Mouse (Mus musculus) CH12.LX (cell line): ENCODE results near the gene Ttc41. TPM values are rescaled to one million over a fixed set of nuclear protein-coding genes. Genes with fewer than 3 reads are reported as not detected.
A peak's percentile ranks its signal among the peaks of the same experiment; 100 is the strongest.

Experiments
- DNase-seq: peaks from one replicate; pipeline ENCODE4 v3.0.0-alpha.2; 2013; ENCODE audit errors: extremely low read depth
- H3K27ac ChIP-seq: 2 replicates; pipeline ENCODE4 v1.5.1; 2012; ENCODE audit warnings: low read depth, mild to moderate bottlenecking, control low read depth, moderate library complexity; ENCODE audit not compliant: insufficient read depth
- H3K27me3 ChIP-seq: replicated peaks from 2 replicates; pipeline ENCODE3; 2012; ENCODE audit warnings: inconsistent platforms
- H3K36me3 ChIP-seq, 2 experiments: replicated peaks in 1 of 2; 2 replicates each; pipeline versions ENCODE3 to v1.6.1; 2012; ENCODE audit warnings: inconsistent platforms in 1 of 2, low read length in 1 of 2, mild to moderate bottlenecking in 1 of 2, mixed read lengths in 1 of 2, moderate library complexity in 1 of 2; ENCODE audit not compliant: control insufficient read depth in 1 of 2, insufficient read depth in 1 of 2
- H3K4me1 ChIP-seq, 2 experiments: 2 replicates each; pipeline ENCODE4 v1.6.1; 2012; ENCODE audit warnings: inconsistent platforms in 1 of 2, moderate library complexity in 1 of 2; ENCODE audit not compliant: insufficient read depth in 2 of 2, control insufficient read depth in 1 of 2
- H3K4me2 ChIP-seq: 2 replicates; pipeline ENCODE4 v1.6.1; 2012; ENCODE audit warnings: low read depth, mild to moderate bottlenecking, control low read depth; ENCODE audit not compliant: poor library complexity, insufficient read depth, severe bottlenecking
- H3K4me3 ChIP-seq, 3 experiments: fragments of 150-350 bp in 1 of 3; sonication (generic) in 1 of 3; replicated peaks in 1 of 3; 2 replicates each; pipeline versions ENCODE3 to v1.5.1; 2011 to 2012; ENCODE audit warnings: low read depth in 2 of 3, low read length in 2 of 3, mild to moderate bottlenecking in 2 of 3, moderate library complexity in 2 of 3, control low read depth in 1 of 3, improper control_type of control experiment in 1 of 3, inconsistent platforms in 1 of 3, mixed read lengths in 1 of 3; ENCODE audit not compliant: poor library complexity in 1 of 3
- H3K79me2 ChIP-seq: replicated peaks from 2 replicates; pipeline ENCODE4 v1.6.1; 2012; ENCODE audit warnings: mild to moderate bottlenecking, moderate library complexity; ENCODE audit not compliant: control insufficient read depth, poor library complexity, insufficient read depth, severe bottlenecking; ENCODE audit errors: extremely low read depth
- H3K9ac ChIP-seq: 2 replicates; pipeline ENCODE4 v1.6.1; 2012; ENCODE audit warnings: low read depth, mild to moderate bottlenecking, control low read depth, moderate library complexity; ENCODE audit not compliant: insufficient read depth
- H3K9me3 ChIP-seq: replicated peaks from 2 replicates; pipeline ENCODE3; 2012; ENCODE audit warnings: low read length, inconsistent platforms, mixed read lengths
- BHLHE40 ChIP-seq: IDR thresholded peaks from 2 replicates; pipeline ENCODE4 v1.6.1; 2011; ENCODE audit warnings: mild to moderate bottlenecking, low read depth, low read length, improper control_type of control experiment
- CHD1 ChIP-seq: IDR thresholded peaks from 2 replicates; pipeline ENCODE4 v1.6.1; 2012; ENCODE audit warnings: low read depth, low read length, improper control_type of control experiment, inconsistent platforms
- CHD2 ChIP-seq: IDR thresholded peaks from 2 replicates; pipeline ENCODE4 v1.6.1; 2011; ENCODE audit warnings: low read length, improper control_type of control experiment
- CTCF ChIP-seq, 2 experiments: IDR thresholded peaks in 1 of 2; conservative IDR thresholded peaks in 1 of 2; 2 replicates each; pipeline ENCODE4 v1.5.1; 2011 to 2012; ENCODE audit warnings: low read depth in 2 of 2, low read length in 2 of 2, improper control_type of control experiment in 1 of 2, inconsistent platforms in 1 of 2, mild to moderate bottlenecking in 1 of 2, moderate library complexity in 1 of 2
- E2F4 ChIP-seq: IDR thresholded peaks from 2 replicates; pipeline ENCODE4 v1.6.1; 2011; ENCODE audit warnings: low read depth, low read length, improper control_type of control experiment; ENCODE audit not compliant: insufficient replicate concordance
- ELF1 ChIP-seq: IDR thresholded peaks from 2 replicates; pipeline ENCODE4 v1.6.1; 2014; ENCODE audit warnings: low read depth, mild to moderate bottlenecking, inconsistent platforms, low read length, improper control_type of control experiment
- EP300 ChIP-seq: IDR thresholded peaks from 2 replicates; pipeline ENCODE4 v1.6.1; 2011; ENCODE audit warnings: low read length, improper control_type of control experiment
- ETS1 ChIP-seq: conservative IDR thresholded peaks from 2 replicates; pipeline ENCODE4 v1.6.1; 2012; ENCODE audit warnings: low read depth, mild to moderate bottlenecking, inconsistent platforms, low read length, improper control_type of control experiment, moderate library complexity
- GABPA ChIP-seq: IDR thresholded peaks from 2 replicates; pipeline ENCODE4 v1.6.1; 2012; ENCODE audit warnings: low read depth, low read length, improper control_type of control experiment, inconsistent platforms; ENCODE audit not compliant: insufficient replicate concordance
- HCFC1 ChIP-seq: IDR thresholded peaks from 2 replicates; pipeline ENCODE4 v1.6.1; 2012; ENCODE audit warnings: low read depth, mild to moderate bottlenecking, inconsistent platforms, low read length, improper control_type of control experiment
- IRF4 ChIP-seq: IDR thresholded peaks from 2 replicates; pipeline ENCODE4 v1.6.1; 2014; ENCODE audit warnings: low read depth, mild to moderate bottlenecking, inconsistent platforms, low read length, improper control_type of control experiment
- JUN ChIP-seq: IDR thresholded peaks from 2 replicates; pipeline ENCODE4 v1.6.1; 2011; ENCODE audit warnings: low read depth, mild to moderate bottlenecking, low read length, improper control_type of control experiment, moderate library complexity; ENCODE audit not compliant: insufficient read depth
- JUND ChIP-seq: conservative IDR thresholded peaks from 2 replicates; pipeline ENCODE4 v1.6.1; 2011; ENCODE audit warnings: low read depth, low read length, improper control_type of control experiment
- KAT2A ChIP-seq: IDR thresholded peaks from 2 replicates; pipeline ENCODE4 v1.6.1; 2012; ENCODE audit warnings: low read length, improper control_type of control experiment, inconsistent platforms; ENCODE audit not compliant: insufficient replicate concordance
- MAFK ChIP-seq: IDR thresholded peaks from 2 replicates; pipeline ENCODE4 v1.6.1; 2011; ENCODE audit warnings: low read length, improper control_type of control experiment; ENCODE audit not compliant: insufficient replicate concordance
- MAZ ChIP-seq: IDR thresholded peaks from 2 replicates; pipeline ENCODE4 v1.6.1; 2012; ENCODE audit warnings: low read depth, mild to moderate bottlenecking, inconsistent platforms, low read length, improper control_type of control experiment, moderate library complexity
- MEF2A ChIP-seq: IDR thresholded peaks from 2 replicates; pipeline ENCODE4 v1.6.1; 2014; ENCODE audit warnings: low read depth, mild to moderate bottlenecking, inconsistent platforms, low read length, improper control_type of control experiment, borderline replicate concordance
- MXI1 ChIP-seq: IDR thresholded peaks from 2 replicates; pipeline ENCODE4 v1.6.1; 2011; ENCODE audit warnings: mild to moderate bottlenecking, low read depth, low read length, improper control_type of control experiment
- MYC ChIP-seq: IDR thresholded peaks from 2 replicates; pipeline ENCODE4 v1.6.1; 2011; ENCODE audit warnings: low read depth, mild to moderate bottlenecking, improper control_type of control experiment, low read length
- NELFE ChIP-seq: IDR thresholded peaks from 2 replicates; pipeline ENCODE4 v1.6.1; 2011; ENCODE audit warnings: low read depth, low read length, improper control_type of control experiment
- PAX5 ChIP-seq: IDR thresholded peaks from 2 replicates; pipeline ENCODE4 v1.6.1; 2012; ENCODE audit warnings: low read length, inconsistent platforms, mixed read lengths
- POLR2A ChIP-seq: IDR thresholded peaks from 2 replicates; pipeline ENCODE4 v1.6.1; 2011; ENCODE audit warnings: low read depth, mild to moderate bottlenecking, improper control_type of control experiment, low read length
- RAD21 ChIP-seq: IDR thresholded peaks from 2 replicates; pipeline ENCODE4 v1.6.1; 2011; ENCODE audit warnings: low read depth, mild to moderate bottlenecking, low read length, improper control_type of control experiment, moderate library complexity
- SIN3A ChIP-seq: IDR thresholded peaks from 2 replicates; pipeline ENCODE4 v1.6.1; 2012; ENCODE audit warnings: low read length, improper control_type of control experiment, inconsistent platforms
- TBP ChIP-seq: conservative IDR thresholded peaks from 2 replicates; pipeline ENCODE4 v1.6.1; 2011; ENCODE audit warnings: low read depth, low read length, improper control_type of control experiment
- TCF12 ChIP-seq: IDR thresholded peaks from 2 replicates; pipeline ENCODE4 v1.6.1; 2014; ENCODE audit warnings: low read depth, mild to moderate bottlenecking, inconsistent platforms, low read length, improper control_type of control experiment
- UBTF ChIP-seq: IDR thresholded peaks from 2 replicates; pipeline ENCODE4 v1.6.1; 2012; ENCODE audit warnings: low read depth, mild to moderate bottlenecking, inconsistent platforms, low read length, improper control_type of control experiment, moderate library complexity
- USF1 ChIP-seq: IDR thresholded peaks from 2 replicates; pipeline ENCODE4 v1.6.1; 2014; ENCODE audit warnings: low read depth, mild to moderate bottlenecking, inconsistent platforms, low read length, improper control_type of control experiment
- ZC3H11A ChIP-seq: IDR thresholded peaks from 2 replicates; pipeline ENCODE4 v1.6.1; 2012; ENCODE audit warnings: low read depth, mild to moderate bottlenecking, inconsistent platforms, low read length, improper control_type of control experiment
- ZKSCAN1 ChIP-seq: IDR thresholded peaks from 2 replicates; pipeline ENCODE4 v1.6.1; 2012; ENCODE audit warnings: low read depth, inconsistent platforms, low read length, improper control_type of control experiment, borderline replicate concordance
- ZMIZ1 ChIP-seq: IDR thresholded peaks from 2 replicates; pipeline ENCODE4 v1.6.1; 2012; ENCODE audit warnings: low read depth, mild to moderate bottlenecking, inconsistent platforms, low read length, improper control_type of control experiment
- ZNF384 ChIP-seq: IDR thresholded peaks from 2 replicates; pipeline ENCODE4 v1.6.1; 2012; ENCODE audit warnings: low read depth, low read length, improper control_type of control experiment, inconsistent platforms
- dilution Hi-C: fragments of 300-500 bp; cut with MboI; formaldehyde crosslinking; loops from 2 replicates; pipeline ENCODE4 v1.14.3; 2020; ENCODE audit warnings: low sequenced_read_pairs; ENCODE audit not compliant: extremely low pct_unique_long_range_greater_than_20kb, extremely low pct_ligation_motif_present
- in situ Hi-C: fragments of 300-500 bp; cut with MboI; formaldehyde crosslinking; loops from 3 replicates; pipeline ENCODE4 v1.14.3; 2019; ENCODE audit warnings: low sequenced_read_pairs, low pct_ligation_motif_present, low pct_unique_long_range_greater_than_20kb, mixed read lengths
- polyA plus RNA-seq: library from polyadenylated mRNA; unstranded; fragments of >175 nt; gene quantifications from 2 replicates; pipeline ENCODE4 v1.2.1, GENCODE M21; 2012; ENCODE audit warnings: low read depth; ENCODE audit not compliant: insufficient read length
- total RNA-seq, 2 experiments: library from RNA; depleted of rRNA; stranded (reverse); fragments of 300-350 nt in 1 of 2; fragments of >200 nt in 1 of 2; gene quantifications; 2 replicates each; pipeline ENCODE4 v1.2.3; 2012 to 2014

The Ttc41 gene
- total and polyA plus RNA-seq, 3 experiments: 3.6 to 4.4 (median 4.2) TPM

- no peak for TF ChIP-seq CTCF (conservative IDR thresholded peaks at IDR 0.05 in 1 of 2, IDR thresholded peaks at IDR 0.05 in 1 of 2; ENCODE audit: low read depth in 2 of 2, low read length in 2 of 2)
- TF ChIP-seq MAFK: peak; percentile 89
- peak; percentile 85 for TF ChIP-seq MAZ
- peak; percentile 52 for TF ChIP-seq ELF1
- peak; percentile 73; the same call in 1 of the 2 replicates for TF ChIP-seq ZNF384
- peak; percentile 95 for TF ChIP-seq HCFC1
- peak; percentile 95 for TF ChIP-seq KAT2A
- TF ChIP-seq CHD2: peak; percentile 64
- 0 out of 2 replicates have a peak, but pooled peaks have one; percentile 30 for TF ChIP-seq MYC
- peak; percentile 52; the same call in 1 of the 2 replicates for TF ChIP-seq GABPA
- TF ChIP-seq ZMIZ1: peak; percentile 89
- peak; percentile 15; the same call in 1 of the 2 replicates for TF ChIP-seq MXI1
- peak; percentile 84 for TF ChIP-seq MEF2A
- peak; percentile 33; the same call in 1 of the 2 replicates for TF ChIP-seq POLR2A
- TF ChIP-seq PAX5: no peak
- TF ChIP-seq E2F4: 0 out of 2 replicates have a peak, but pooled peaks have one; percentile 67
- peak; percentile 47 for TF ChIP-seq CHD1
- no peak; the same call in 1 of the 2 replicates for TF ChIP-seq RAD21
Measured at GRCm38 (mm10) chr10:86705922-86706752, 526 bp downstream of the Ttc41 start (continued).

DNA sequence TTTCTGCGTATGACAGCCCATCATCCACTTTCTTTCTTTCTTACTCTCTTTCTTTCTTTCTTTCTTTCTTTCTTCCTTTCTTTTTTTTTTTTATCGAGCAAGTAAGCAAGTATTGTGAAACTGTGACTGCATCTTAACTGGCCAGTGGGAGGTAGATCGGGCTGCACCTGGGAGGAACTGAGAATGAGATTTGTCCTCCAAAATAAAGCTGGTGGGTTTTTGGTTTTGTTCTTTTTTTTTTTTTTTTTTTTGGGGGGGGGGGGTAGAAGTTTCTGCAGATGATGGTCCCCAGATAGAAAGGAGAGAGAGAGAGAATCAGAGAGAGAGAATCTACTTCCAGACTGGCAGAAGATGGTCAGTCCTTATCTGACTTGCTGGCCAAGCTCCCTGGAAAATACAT is 1.5 kb downstream of the Ttc41 start:
- Histone ChIP-seq H3K27ac (peak overlapping the region; percentile 100), H3K9me3 (no peaks in the 10 kb centered on the region), H3K27me3 (no peaks in the 10 kb centered on the region), H3K4me1 (peaks cover 10 to 38% of the 10 kb centered on the region in 2 experiments), H3K36me3 (peaks cover 19 to 25% of the 10 kb centered on the region in 2 experiments), H3K9ac (peak overlapping the region; percentile 89), H3K4me2 (peak overlapping the region; percentile 92), H3K4me3 (peak overlapping the region; percentile 70 to 96 (median 79)), H3K79me2 (peaks cover 31% of the 10 kb centered on the region)
- dilution Hi-C loops (no loop called here), in situ Hi-C loops (no loop called here)
- peak; percentile 68 for DNase-seq
- TF ChIP-seq USF1 (no peak), ETS1 (peak; percentile 72; the same call in 1 of the 2 replicates), CHD2 (peak; percentile 58; the same call in 1 of the 2 replicates), MYC (no peak), KAT2A (no peak), ZNF384 (peak; percentile 98), EP300 (peak; percentile 86), HCFC1 (peak; percentile 26; the same call in 1 of the 2 replicates), BHLHE40 (peak; percentile 56), MAFK (peak; percentile 48; the same call in 1 of the 2 replicates), NELFE (no peak), IRF4 (peak; percentile 94), ELF1 (no peak), CTCF (conservative IDR thresholded peaks at IDR 0.05 in 1 of 2, IDR thresholded peaks at IDR 0.05 in 1 of 2; ENCODE audit: low read depth in 2 of 2, low read length in 2 of 2) (no peak), PAX5 (no peak), TBP (no peak), UBTF (no peak), SIN3A (no peak), TCF12 (peak; percentile 92), ZMIZ1 (no peak), E2F4 (no peak), ZC3H11A (no peak), MAZ (peak; percentile 66; the same call in 1 of the 2 replicates), JUND (no peak), JUN (no peak), MEF2A (peak; percentile 76; the same call in 1 of the 2 replicates), ZKSCAN1 (no peak), RAD21 (no peak)
